Mouse (Mus musculus): ENCODE data around the gene Sv2c.
"Not testable (repeated sequence)": the region's sequence is repeated elsewhere in the genome, so short reads cannot be mapped to it uniquely, and the experiment has no call there.

Sv2c gene

DNA sequence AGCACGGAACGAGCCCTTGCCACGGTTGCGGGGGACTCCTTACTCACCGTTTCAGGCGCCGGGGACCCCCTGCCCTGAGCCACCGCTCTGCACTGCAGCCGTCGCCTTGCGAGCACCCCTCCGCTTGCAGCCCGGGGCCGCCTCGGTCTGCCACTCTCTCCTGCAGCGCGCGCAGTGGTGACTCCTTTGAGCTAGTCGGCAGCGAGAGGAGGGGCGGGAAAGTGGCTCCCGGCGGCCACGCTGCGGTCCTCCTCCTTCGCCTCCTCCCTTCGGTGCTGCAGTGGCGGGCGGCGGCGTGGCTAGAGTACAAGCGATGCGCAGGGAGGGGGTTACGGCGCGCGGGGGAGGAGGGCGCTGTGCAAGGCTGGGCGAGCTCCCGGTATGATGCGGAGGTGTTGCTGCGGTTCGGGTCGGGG lies at the start of gene Sv2c:
TSS of gene Sv2c (minus strand) at position 177 of the 416 bp plus-strand sequence.
- in situ Hi-C loops (cut with MseI, MboI): no loop called here

DNA sequence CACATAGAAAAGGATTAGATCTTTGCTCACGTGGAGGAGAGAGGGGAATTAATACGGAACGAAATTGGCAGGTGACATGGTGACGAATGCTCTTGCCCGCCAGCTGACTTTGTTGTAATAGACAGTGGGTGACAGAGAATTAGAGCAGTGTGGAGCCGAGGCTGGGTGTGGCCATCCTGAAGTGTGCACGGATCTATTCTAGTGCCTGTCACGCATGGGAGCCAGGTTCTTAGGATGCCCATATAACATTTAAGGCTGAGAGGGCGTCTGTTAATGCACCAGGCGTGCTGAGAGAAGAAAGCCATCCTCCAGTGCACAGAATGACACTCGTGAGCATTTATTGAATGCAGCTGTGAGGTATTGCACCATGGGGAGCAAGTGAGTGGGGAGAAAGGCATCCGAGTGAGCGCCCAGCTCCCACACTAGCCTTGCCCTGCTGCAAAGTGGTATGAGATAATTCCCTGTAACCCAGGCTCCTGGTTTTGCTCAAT lies 48.3 kb upstream of the Sv2c start:
- in situ Hi-C loops (cut with MseI, MboI): no loop called here

DNA sequence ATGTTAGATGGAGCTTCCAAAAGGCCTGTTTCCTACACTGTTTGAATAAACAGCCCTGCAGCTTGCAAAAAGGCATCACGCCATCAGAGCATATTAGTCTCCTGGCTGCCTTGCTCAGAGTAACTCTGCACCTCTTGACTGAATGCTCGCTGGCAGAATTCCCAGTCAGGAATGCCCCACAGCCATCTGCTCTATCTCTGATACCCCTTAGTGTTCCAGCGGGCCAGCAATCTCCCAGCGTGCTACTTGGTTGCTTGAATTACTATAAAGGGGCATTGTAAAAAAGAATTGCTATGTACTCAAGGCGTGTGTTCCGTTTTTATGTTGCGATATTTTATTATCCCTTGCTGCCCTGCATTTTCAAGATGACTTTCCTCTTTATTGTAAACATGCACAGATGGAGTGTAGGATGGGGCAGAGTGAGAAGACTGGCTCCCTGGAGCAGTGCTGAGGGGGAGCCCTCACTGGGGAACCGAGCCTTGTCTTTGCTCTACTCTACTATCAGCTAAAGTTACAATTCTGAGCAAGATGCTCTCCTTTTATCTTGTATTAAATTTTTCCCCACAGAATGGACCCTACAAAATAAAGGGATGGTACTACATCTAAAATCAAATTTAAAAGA lies 43.3 kb upstream of the Sv2c start:
- in situ Hi-C loops (cut with MseI, MboI): no loop called here

DNA sequence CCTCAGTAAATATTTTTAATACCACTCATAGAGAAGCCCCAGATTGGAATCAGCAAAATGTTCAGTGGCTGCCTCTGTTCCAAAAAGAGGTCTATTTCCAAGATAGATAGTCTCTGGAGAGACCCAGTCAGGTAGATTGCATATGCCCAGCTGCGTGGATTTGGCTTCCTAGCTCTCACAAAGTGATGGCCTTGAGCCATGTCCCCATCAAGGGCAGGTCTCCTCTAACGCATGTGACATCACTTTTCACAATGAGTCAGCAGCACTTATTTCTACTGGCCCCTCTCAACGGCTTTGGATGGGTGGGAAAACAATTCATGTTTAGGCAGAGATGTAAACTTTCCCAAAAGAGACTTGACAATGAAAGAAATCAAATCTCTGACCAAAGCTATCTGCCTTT lies 41.3 kb upstream of the Sv2c start:
- in situ Hi-C loops (cut with MseI, MboI): no loop called here

DNA sequence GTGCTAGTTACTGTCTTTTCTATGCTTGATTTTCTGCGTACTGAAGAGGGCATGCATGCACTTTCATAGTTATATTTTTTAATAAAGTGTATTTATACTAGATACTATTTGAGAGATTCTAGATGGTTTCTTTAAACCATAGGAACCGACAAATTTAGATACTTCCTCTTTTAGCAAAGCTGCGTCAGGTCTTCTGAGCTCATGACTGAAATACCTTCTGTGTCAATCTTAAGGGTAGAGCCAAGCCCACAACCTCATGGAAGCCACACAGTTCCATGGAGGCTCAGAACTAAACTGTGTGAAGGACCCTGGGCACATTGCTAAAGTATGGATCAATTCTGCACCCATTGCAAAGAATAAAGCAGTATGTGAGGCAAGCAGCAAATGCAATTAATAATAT lies 39.9 kb upstream of the Sv2c start:
- in situ Hi-C loops (cut with MseI, MboI): no loop called here

DNA sequence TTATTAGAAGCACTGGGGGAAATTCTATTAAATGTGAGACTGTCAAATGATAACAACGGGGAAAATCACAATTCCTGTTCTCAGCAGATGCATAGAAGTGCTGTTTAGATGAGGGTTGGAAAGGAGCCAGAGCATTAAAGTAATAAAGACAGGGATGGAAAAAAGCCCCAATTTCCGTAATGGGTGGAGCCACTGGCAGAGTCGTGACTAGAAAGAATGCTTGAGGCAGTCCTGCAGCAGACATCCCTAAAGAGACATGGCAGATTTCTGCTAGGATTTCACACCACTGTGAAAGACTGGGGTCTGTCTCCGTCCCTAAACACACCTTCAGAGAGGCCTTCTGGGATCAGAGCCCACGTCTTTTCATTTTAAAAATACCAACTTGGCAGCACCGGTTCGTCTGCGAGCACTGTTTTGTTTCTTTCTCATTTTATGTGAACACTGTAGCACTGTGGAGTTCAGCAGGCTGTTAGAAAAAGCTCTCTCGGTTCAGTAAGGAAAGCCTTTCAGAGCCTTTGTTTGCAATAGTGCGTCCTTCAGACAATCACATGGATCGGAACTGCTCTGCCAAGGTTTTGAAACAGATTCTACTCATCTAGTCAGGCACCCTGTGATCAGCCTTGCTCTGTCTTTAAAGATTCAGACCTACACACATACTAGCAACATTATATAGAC lies 36.8 kb upstream of the Sv2c start:
- in situ Hi-C loops (cut with MseI, MboI): no loop called here

DNA sequence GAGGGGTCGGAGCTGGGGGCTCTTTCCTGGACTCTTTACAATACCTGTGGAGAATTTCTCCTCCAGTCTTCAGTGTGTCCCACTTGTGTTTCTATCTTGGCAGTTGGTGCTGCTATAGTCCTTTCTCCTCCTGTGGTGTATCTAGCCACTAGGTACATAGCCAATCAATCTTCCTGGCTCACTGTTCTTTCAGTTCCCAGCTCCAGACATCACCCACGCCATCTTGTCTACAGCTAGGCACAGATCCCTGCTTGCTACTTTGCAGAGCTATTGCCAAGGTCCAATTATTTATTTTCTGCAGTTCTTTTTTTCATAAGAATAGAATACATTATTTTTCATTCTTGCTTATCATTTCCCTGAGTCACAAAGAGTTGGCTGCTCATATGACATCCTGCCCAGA lies 34.2 kb upstream of the Sv2c start:
- in situ Hi-C loops (cut with MseI, MboI): no loop called here

DNA sequence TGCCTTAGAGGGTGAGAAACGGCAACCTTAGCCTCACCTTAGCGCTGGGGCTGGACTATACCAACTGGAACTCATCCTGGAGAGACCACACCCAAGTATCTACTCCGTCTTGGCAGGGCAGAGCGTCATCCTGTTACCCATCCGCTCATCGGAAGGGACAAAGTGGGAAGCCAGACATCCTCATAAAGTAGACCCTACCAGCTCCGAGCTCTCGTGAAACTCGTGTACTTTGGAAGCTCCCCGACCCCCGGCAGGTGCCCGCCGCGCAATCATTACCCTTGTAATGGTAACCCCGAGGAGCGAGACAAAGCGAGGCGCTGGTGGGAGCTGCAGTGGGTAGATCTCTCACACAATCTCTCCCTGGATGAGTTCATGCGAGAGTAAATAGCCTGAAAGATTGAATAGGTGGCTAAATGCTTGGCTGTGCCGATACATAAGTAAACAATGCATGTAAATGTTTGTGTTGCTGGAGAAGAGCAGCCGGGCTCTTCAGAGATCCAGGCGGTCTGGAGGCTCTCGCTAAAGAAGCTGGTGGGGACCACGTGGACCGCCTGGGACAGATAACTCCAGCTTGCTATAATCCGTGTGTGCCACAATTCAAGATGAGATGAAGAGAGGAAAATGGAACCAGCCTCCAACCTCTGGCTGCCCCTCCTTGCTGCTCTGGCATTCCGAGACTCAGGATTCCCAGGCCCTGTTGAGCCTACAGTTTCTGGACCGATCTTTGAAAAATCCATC lies 1.2 kb upstream of the Sv2c start:
- in situ Hi-C loops (cut with MseI, MboI): no loop called here

DNA sequence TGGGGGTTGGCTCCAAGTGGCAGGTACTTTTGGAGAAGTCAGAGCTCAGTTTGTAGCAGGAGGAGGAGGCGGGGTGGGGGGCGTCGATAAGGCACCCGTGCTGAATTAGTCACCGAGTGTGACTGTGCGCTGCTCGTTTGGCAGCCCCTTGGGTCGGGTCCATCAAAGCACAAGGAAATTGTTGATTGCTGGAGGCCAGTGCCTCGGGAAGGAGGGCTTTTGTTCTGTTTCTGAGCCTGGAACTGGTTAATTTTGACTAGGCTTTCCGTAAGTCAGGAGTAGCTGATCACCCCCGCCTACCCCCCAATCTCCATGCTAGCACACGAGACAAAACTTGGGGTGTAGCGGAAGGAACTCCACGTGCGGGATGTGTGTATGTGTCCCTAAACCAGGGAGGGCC lies 456 bp upstream of the Sv2c start:
- in situ Hi-C loops (cut with MseI, MboI): no loop called here

DNA sequence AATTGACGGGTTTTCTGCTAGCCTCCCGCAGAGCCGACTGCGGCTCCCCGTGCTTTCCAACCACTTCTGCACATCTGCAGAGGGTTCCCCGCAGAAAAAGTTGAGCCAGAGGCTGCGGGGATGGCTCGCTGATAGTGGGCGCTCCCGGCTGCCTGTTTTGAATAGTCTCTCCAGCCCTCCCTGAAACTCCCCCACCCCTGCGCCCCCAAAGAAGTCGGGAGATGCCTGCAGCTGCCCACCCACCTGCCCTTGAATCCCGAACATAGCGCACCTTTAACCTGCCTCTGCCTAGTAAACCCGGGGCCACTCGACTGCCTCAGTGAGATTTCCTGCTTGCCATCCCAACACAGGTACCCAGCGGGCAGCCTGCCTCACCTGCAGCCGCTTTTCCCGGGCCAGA lies 466 bp downstream of the Sv2c start:
- in situ Hi-C loops (cut with MseI, MboI): no loop called here

DNA sequence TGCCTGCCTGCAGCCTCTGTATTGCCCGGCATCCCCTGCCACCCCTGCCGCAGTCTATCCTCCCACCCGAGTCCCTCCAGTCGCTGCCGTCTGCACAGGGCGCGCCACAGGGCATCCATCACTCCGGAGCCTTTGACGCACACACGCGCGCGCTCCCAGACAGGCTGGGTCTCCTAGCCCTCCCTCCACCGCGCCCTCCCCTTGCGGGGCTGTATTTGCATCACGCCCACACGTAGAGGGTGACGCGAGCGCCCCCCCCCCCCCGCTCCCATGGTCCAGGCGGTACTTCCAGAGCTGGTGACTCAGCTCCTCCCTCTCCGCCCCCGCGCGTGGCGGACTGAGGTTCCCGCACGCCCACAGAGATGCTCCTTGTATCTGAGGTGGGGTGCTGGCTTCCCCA lies 1.3 kb downstream of the Sv2c start:
- in situ Hi-C loops (cut with MseI, MboI): no loop called here

DNA sequence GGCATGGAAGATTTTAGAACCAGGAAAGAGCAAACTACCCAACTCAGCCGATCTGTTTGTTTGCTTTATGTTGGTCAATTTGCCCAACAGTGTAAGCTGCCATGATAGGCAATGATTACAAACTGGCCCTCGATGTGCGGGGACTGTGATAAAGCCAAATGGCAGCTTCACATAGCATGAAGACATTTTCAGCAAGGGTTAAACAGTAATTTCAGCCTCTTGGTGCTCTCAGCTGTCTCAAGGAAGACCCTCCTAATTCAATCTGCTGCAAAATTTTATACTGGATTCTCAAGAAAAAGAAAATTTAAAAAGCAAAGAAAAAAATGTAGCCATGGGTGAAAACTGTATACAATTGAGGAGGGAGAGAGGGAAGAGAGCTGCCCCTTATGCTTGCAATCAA lies 3.3 kb downstream of the Sv2c start:
- in situ Hi-C loops (cut with MseI, MboI): no loop called here

DNA sequence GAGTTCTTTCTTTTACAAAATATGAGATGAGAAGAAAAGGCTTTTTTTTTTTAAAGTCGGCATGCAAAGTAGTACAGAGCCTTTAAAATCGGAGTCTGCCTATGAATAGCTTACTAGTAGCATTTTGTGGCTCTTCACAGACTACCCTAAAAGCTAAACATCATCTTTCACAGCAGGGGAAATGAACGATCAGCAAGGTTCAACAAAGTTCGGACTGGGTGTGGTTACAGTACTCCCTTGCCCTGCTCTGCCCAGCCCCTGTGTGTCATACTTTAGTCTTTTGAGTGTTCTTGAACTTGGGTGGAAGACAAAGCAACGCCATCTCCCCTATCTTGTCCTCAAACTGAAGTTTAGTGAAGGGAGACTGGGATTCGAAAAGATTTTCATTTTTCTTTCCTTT lies 5.7 kb downstream of the Sv2c start:
- in situ Hi-C loops (cut with MseI, MboI): no loop called here

DNA sequence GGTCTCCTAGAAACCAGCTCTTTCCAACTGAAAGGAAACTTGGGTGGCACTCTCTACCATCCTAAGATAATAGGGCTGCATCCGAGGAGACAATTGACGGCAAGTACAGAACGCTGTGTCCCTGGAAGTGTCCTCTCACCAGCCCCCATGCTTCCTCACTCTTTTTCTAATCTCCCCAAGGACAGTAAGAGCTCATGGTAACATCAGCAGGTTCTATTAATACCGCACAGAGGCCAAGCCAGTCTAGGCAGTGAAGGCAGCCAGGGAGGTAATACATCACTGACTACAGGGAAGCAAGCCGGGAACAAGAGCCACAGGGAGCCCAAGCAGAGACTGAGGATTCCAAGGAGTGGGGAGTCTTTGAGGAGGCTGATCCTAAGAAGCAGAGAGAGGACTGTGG lies 7.4 kb downstream of the Sv2c start:
- in situ Hi-C loops (cut with MseI, MboI): no loop called here

DNA sequence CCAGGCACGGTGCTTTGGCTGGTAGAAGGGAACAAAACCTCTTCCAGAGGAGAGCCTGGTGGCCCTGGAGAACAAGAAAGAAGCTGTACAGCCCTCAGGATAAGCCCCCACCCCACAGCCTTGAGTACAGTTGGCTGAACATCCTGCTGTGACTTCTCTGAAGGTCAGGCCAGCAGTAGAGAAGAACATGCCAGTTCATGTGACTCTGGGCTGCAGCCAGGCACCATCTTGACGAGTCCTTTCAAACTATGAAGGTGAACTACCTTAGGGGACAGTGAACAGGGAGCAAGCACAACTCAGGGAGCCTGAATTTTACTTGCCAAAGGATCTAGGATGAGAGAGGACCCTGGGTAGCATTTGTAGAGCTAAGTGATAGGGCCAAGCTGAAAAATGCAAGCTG lies 19.7 kb downstream of the Sv2c start:
- in situ Hi-C loops (cut with MseI, MboI): no loop called here

DNA sequence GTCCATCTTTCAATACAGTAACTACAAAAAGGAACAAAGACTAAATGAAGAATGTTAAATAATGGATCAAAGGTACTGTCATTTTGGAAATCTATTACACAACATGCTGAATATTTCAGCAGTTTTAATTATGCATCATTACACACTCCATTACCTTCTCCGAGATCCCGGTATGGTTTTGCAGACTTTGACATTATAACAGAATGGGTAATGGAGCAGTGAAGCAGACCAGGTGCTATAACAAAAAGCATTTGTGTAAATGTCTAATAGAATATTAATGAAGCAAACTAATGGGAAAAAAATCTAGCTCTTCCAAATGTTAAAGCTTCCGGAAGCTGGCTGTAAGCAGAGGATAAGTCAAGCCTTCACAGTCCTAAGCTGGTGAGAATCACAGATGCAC lies 21.6 kb downstream of the Sv2c start:
- in situ Hi-C loops (cut with MseI, MboI): no loop called here

DNA sequence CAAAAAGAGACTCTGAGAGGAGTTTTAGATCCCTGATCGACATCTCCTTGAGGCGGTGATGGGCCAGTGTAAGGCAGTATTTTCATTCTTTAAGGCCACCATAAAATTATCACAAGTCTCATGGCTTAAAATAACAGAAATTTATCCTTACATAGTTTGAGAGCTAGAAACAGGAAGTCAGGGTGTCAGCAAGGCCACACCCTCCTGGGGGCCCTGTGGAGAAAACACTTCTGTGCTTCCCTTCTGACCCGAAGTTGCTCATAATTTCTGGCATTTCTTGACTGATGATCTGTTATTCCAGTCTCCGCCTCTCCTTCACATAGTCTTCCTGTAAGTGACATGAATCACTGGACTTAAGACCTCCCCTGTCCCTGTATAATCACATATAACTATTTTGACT lies 26.0 kb downstream of the Sv2c start:
- in situ Hi-C loops (cut with MseI, MboI): no loop called here

DNA sequence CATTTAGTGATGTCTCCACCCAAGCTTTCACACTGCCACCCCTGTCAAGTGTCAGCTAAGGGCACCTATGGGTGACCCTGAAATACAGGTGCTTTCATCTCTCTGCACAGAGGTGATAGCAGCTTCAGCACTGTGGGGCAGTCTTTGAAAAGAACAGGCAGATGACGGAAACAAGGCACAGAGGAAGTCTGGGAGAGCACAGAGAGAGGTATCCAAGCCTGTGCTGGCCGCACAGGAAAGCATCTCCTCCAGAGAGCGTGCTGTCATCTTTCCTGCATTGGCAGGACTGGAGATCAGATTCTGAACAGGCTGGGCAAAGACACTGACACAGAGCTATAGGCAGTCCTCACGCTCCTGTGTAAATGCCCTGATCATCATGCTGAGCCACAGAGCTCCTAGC lies 41.4 kb downstream of the Sv2c start:
- in situ Hi-C loops (cut with MseI, MboI): no loop called here

DNA sequence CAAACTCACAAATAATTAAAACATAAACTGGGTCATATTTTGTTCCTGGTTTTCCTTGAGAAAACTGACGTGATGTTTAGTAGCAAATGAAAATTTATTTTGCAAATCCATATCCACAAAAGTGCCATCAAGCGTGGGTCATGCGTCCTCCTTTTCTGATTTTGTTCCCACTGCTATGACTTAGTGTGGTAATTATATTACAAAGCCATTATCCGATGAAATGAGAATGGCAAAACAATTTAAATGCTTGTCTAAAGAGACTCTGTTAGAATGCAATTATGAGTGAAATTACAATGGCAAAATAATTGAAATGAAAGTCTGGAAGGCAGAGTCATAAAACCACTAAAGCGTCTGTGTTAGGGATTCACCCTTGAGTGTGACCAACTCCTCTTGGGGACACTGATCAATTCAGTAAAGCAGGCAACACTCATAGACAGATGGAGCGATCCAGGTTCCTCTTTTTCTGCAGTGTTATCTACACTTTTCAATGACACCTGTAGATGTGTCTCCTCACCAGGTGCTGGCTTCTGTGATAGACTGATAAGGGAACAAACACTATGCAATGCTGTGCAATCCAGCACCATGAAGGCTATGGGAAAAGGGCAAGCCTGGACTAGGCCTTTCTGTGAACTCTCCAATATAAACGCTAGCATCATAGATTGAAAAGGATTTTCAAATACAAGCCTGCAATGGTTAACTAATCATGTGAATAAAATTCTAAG lies 46.6 kb downstream of the Sv2c start:
- in situ Hi-C loops (cut with MseI, MboI): no loop called here

DNA sequence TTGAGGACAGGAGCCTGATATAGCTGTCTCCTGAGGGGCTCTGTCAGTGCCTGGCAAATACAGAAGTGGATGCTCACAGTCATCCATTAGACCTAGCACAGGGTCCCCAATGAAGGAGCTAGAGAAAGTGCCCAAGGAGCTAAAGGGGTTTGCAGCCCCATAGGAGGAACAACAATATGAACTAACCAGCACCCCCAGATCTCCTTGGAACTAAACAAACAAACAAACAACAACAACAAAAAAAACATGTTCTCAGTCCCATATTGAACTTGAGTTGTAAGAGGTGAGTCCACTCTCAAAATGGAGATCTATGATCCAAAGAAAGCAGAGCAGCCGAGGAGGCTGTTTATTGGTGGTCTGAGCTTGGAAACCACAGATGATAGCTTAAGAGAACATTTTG lies 50.6 kb downstream of the Sv2c start, which contains the start of gene Gm17190:
TSS of gene Gm17190 (plus strand) at position 301 of the 400 bp plus-strand sequence.
- in situ Hi-C loops (cut with MseI, MboI): not testable (repeated sequence)

DNA sequence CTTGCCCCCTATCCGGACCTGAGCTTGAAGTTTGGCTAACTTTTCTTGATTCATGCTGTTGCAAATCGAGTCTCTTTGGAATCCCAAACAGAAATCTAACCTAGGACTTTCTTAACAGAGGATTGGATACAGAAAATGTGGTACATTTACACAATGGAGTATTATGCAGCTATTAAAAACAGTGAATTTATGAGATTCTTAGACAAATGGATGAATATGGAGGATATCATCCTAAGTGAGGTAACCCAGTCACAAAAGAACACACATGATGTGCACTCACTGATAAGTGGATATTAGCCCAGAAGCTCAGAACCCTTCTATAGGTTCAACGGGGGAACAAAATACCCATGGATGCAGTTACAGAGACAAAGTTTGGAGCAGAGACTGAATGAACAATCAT lies 51.1 kb downstream of the Sv2c start, which contains the start of gene Gm20075:
TSS of gene Gm20075 (minus strand) at position 101 of the 400 bp plus-strand sequence.
- in situ Hi-C loops (cut with MseI, MboI): not testable (repeated sequence)

DNA sequence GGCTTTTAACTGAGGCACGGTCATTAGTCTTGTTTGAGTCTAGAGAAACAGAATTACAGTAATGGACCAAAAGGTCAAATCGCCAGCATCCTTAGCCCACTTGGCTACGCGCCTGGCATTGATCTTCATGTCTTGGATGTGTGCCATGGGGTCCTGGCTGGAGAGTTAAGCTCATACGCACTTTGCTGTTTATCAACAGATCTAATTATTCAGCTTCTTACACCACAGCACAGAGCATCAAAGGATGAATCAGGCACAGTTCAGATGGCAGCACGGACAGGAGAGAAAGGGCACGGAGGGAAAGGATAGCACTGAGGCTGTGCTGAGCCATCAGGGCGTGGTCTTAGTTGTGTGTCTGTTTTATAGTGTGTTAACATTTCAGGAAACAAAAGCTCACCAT lies 58.8 kb downstream of the Sv2c start:
- in situ Hi-C loops (cut with MseI, MboI): no loop called here
